Mouse (Mus musculus): ENCODE results near the gene Rnf145. TPM values are rescaled to one million over a fixed set of nuclear protein-coding genes. Genes with fewer than 3 reads are reported as not detected.

Gene Rnf145
- polyA plus RNA-seq, 1 experiment: 193 TPM

- TF ChIP-seq CTCF (IDR thresholded peaks at IDR 0.05; ENCODE audit: insufficient read depth, low read depth, low read length): no peak
- TF ChIP-seq POLR2A (IDR thresholded peaks at IDR 0.05; ENCODE audit: insufficient read depth, low read depth, low read length): no peak
- Histone ChIP-seq H3K4me3 (ENCODE audit: insufficient read depth, low read depth, low read length) (no peak overlapping the region), H3K27ac (ENCODE audit: insufficient read depth, low read depth, low read length) (no peak overlapping the region), H3K4me1 (ENCODE audit: control insufficient read depth, insufficient read depth, low read length) (peaks cover 20% of the 10 kb centered on the region)
- WGBS: 39% methylated on average over 10 of the region's 10 CpGs
Observed at GRCm38 (mm10) chr11:44539291-44539930, 20.6 kb downstream of the Rnf145 start.

DNA sequence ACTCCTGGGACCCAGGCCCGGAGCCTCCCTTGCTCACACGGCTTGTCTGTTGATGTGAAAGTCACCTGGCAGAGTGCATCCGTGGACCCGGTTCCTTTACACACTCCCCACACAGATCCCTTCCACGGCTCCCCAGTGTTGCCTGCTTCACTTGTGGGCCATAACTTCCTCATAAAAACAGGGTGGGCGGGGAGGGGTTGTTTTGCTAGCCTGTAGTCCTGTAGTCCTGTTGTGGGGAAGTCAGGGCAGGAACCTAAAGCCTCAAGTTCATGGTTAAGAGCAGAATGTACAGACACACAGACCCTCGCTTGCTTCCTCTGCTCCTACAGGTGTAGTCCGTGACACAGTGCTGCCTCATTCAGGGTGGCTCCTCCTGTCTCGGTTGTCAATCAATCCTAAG lies 21.5 kb downstream of the Rnf145 start:
- 89% methylated on average over 9 of the region's 9 CpGs for WGBS
- Histone ChIP-seq H3K4me1 (ENCODE audit: control insufficient read depth, insufficient read depth, low read length) (peaks cover 17% of the 10 kb centered on the region), H3K27ac (ENCODE audit: insufficient read depth, low read depth, low read length) (no peak overlapping the region), H3K4me3 (ENCODE audit: insufficient read depth, low read depth, low read length) (no peak overlapping the region)
- TF ChIP-seq POLR2A (IDR thresholded peaks at IDR 0.05; ENCODE audit: insufficient read depth, low read depth, low read length) (no peak), CTCF (IDR thresholded peaks at IDR 0.05; ENCODE audit: insufficient read depth, low read depth, low read length) (no peak)

GRCm38 (mm10) chr11:44541280-44541679 lies 22.5 kb downstream of the Rnf145 start:
- no peak overlapping the region for H3K27ac ChIP-seq (ENCODE audit: insufficient read depth, low read depth, low read length)
- H3K4me3 ChIP-seq (ENCODE audit: insufficient read depth, low read depth, low read length): no peak overlapping the region
- H3K4me1 ChIP-seq (ENCODE audit: control insufficient read depth, insufficient read depth, low read length): peaks cover 20% of the 10 kb centered on the region
- TF ChIP-seq POLR2A (IDR thresholded peaks at IDR 0.05; ENCODE audit: insufficient read depth, low read depth, low read length) (no peak), CTCF (IDR thresholded peaks at IDR 0.05; ENCODE audit: insufficient read depth, low read depth, low read length) (no peak)
- WGBS: 81% methylated on average over 5 of the region's 5 CpGs

- TF ChIP-seq CTCF (IDR thresholded peaks at IDR 0.05; ENCODE audit: insufficient read depth, low read depth, low read length) (no peak), POLR2A (IDR thresholded peaks at IDR 0.05; ENCODE audit: insufficient read depth, low read depth, low read length) (no peak)
- Histone ChIP-seq H3K4me1 (ENCODE audit: control insufficient read depth, insufficient read depth, low read length) (peaks cover 20% of the 10 kb centered on the region), H3K27ac (ENCODE audit: insufficient read depth, low read depth, low read length) (no peak overlapping the region), H3K4me3 (ENCODE audit: insufficient read depth, low read depth, low read length) (no peak overlapping the region)
- 54% methylated on average over 4 of the region's 4 CpGs for WGBS
Observed at GRCm38 (mm10) chr11:44541813-44542212, 23.0 kb downstream of the Rnf145 start.

- Histone ChIP-seq H3K4me1 (ENCODE audit: control insufficient read depth, insufficient read depth, low read length) (peaks cover 20% of the 10 kb centered on the region), H3K27ac (ENCODE audit: insufficient read depth, low read depth, low read length) (no peak overlapping the region), H3K4me3 (ENCODE audit: insufficient read depth, low read depth, low read length) (no peak overlapping the region)
- TF ChIP-seq POLR2A (IDR thresholded peaks at IDR 0.05; ENCODE audit: insufficient read depth, low read depth, low read length) (no peak), CTCF (IDR thresholded peaks at IDR 0.05; ENCODE audit: insufficient read depth, low read depth, low read length) (no peak)
- WGBS: 80% methylated on average over 5 of the region's 5 CpGs
Observed at GRCm38 (mm10) chr11:44543593-44543992, 24.8 kb downstream of the Rnf145 start.

GRCm38 (mm10) chr11:44543996-44544395 lies 25.2 kb downstream of the Rnf145 start:
- 84% methylated on average over 6 of the region's 6 CpGs for WGBS
- TF ChIP-seq CTCF (IDR thresholded peaks at IDR 0.05; ENCODE audit: insufficient read depth, low read depth, low read length): no peak
- no peak for TF ChIP-seq POLR2A (IDR thresholded peaks at IDR 0.05; ENCODE audit: insufficient read depth, low read depth, low read length)
- Histone ChIP-seq H3K4me1 (ENCODE audit: control insufficient read depth, insufficient read depth, low read length) (peaks cover 18% of the 10 kb centered on the region), H3K27ac (ENCODE audit: insufficient read depth, low read depth, low read length) (no peak overlapping the region), H3K4me3 (ENCODE audit: insufficient read depth, low read depth, low read length) (no peak overlapping the region)

- WGBS: 70% methylated on average over 7 of the region's 7 CpGs
- no peak overlapping the region for H3K27ac ChIP-seq (ENCODE audit: insufficient read depth, low read depth, low read length)
- peaks cover 14% of the 10 kb centered on the region for H3K4me1 ChIP-seq (ENCODE audit: control insufficient read depth, insufficient read depth, low read length)
- no peak overlapping the region for H3K4me3 ChIP-seq (ENCODE audit: insufficient read depth, low read depth, low read length)
- TF ChIP-seq POLR2A (IDR thresholded peaks at IDR 0.05; ENCODE audit: insufficient read depth, low read depth, low read length) (no peak), CTCF (IDR thresholded peaks at IDR 0.05; ENCODE audit: insufficient read depth, low read depth, low read length) (no peak)
Observed at GRCm38 (mm10) chr11:44545181-44545580, 26.4 kb downstream of the Rnf145 start.

- Histone ChIP-seq H3K27ac (ENCODE audit: insufficient read depth, low read depth, low read length) (no peak overlapping the region), H3K4me3 (ENCODE audit: insufficient read depth, low read depth, low read length) (no peak overlapping the region), H3K4me1 (ENCODE audit: control insufficient read depth, insufficient read depth, low read length) (peaks cover 8% of the 10 kb centered on the region)
- 83% methylated on average over 8 of the region's 8 CpGs for WGBS
- TF ChIP-seq CTCF (IDR thresholded peaks at IDR 0.05; ENCODE audit: insufficient read depth, low read depth, low read length) (no peak), POLR2A (IDR thresholded peaks at IDR 0.05; ENCODE audit: insufficient read depth, low read depth, low read length) (no peak)
Observed at GRCm38 (mm10) chr11:44546250-44546649, 27.5 kb downstream of the Rnf145 start.

- Histone ChIP-seq H3K27ac (ENCODE audit: insufficient read depth, low read depth, low read length) (no peak overlapping the region), H3K4me3 (ENCODE audit: insufficient read depth, low read depth, low read length) (no peak overlapping the region), H3K4me1 (ENCODE audit: control insufficient read depth, insufficient read depth, low read length) (peaks cover 3% of the 10 kb centered on the region; the same call in 1 of the 2 replicates)
- 79% methylated on average over 8 of the region's 8 CpGs for WGBS
- TF ChIP-seq CTCF (IDR thresholded peaks at IDR 0.05; ENCODE audit: insufficient read depth, low read depth, low read length): no peak
- no peak for TF ChIP-seq POLR2A (IDR thresholded peaks at IDR 0.05; ENCODE audit: insufficient read depth, low read depth, low read length)
Observed at GRCm38 (mm10) chr11:44547651-44548196, 29.0 kb downstream of the Rnf145 start.

All from olfactory bulb, adult 2 months (tissue).